Mouse (Mus musculus) adrenal gland, postnatal 36 days (tissue): ENCODE measurements around the gene C3ar1. TPM values are rescaled to one million over a fixed set of nuclear protein-coding genes. Genes with fewer than 3 reads are reported as not detected.

Source experiments
- DNase-seq, 2 experiments: peaks; one replicate each; pipeline ENCODE4 v3.0.0; 2021; ENCODE audit warnings: mixed read lengths in 1 of 2
- long read RNA-seq, 2 experiments: library from polyadenylated mRNA; stranded (forward); transcript quantifications; one replicate each; pipeline ENCODE4 v2.0.0; 2021; ENCODE audit warnings: borderline sequencing depth in 2 of 2
- total RNA-seq, 2 experiments: library from RNA; stranded (reverse); gene quantifications; 2 replicates each; pipeline ENCODE4 v1.2.3; 2021

The C3ar1 gene
- total RNA-seq, result 1 to 10 TPM; 3.0 to 3.2 TPM
- long read RNA-seq, experiment 1, full-length matches to known transcripts, result 2 of 2 reads
- long read RNA-seq, experiment 1, partial matches to known transcripts, result 0 of 2 reads
- long read RNA-seq, experiment 1, other reads (novel, unspliced or antisense), result 0 of 2 reads
- long read RNA-seq, experiment 2, full-length matches to known transcripts, result 6 of 6 reads
- long read RNA-seq, experiment 2, partial matches to known transcripts, result 0 of 6 reads
- long read RNA-seq, experiment 2, other reads (novel, unspliced or antisense), result 0 of 6 reads

GRCm38 (mm10) chr6:122855955-122856354 is at the start of gene C3ar1:
TSS of gene C3ar1 (minus strand) at chr6:122856161.
- peak; percentile 44 to 50 for DNase-seq

- DNase-seq, result peak; percentile 62 to 75
Measured at GRCm38 (mm10) chr6:122892442-122893049, 36.6 kb upstream of the C3ar1 start.

GRCm38 (mm10) chr6:122889599-122889998 is 33.6 kb upstream of the C3ar1 start:
- no peak for DNase-seq

GRCm38 (mm10) chr6:122883603-122884002 is 27.6 kb upstream of the C3ar1 start:
- no peak for DNase-seq

- no peak for DNase-seq
Measured at GRCm38 (mm10) chr6:122881287-122881686, 25.3 kb upstream of the C3ar1 start.

- no peak for DNase-seq
Measured at GRCm38 (mm10) chr6:122879781-122880505, 24.0 kb upstream of the C3ar1 start.

- DNase-seq, result no peak
Measured at GRCm38 (mm10) chr6:122879141-122879735, 23.3 kb upstream of the C3ar1 start.

- DNase-seq, result no peak
Measured at GRCm38 (mm10) chr6:122874720-122875389, 18.9 kb upstream of the C3ar1 start.

GRCm38 (mm10) chr6:122873871-122874719 is 18.1 kb upstream of the C3ar1 start, which contains the start of gene Necap1:
TSS of gene Necap1 (plus strand) at chr6:122874474.
- peak; percentile 96 to 98 for DNase-seq

- DNase-seq, result no peak
Measured at GRCm38 (mm10) chr6:122872800-122873199, 16.8 kb upstream of the C3ar1 start.

- peak; percentile 27 to 28 for DNase-seq
Measured at GRCm38 (mm10) chr6:122869846-122870245, 13.9 kb upstream of the C3ar1 start.

GRCm38 (mm10) chr6:122867914-122868313 is 12.0 kb upstream of the C3ar1 start:
- peak in 1 of 2 experiments; percentile 19 for DNase-seq

- no peak for DNase-seq
Measured at GRCm38 (mm10) chr6:122862871-122863270, 6.9 kb upstream of the C3ar1 start.

GRCm38 (mm10) chr6:122862434-122862833 is 6.5 kb upstream of the C3ar1 start:
- DNase-seq, result no peak

GRCm38 (mm10) chr6:122854552-122854951 is 1.4 kb downstream of the C3ar1 start:
- no peak for DNase-seq

GRCm38 (mm10) chr6:122852696-122853095 is 3.3 kb downstream of the C3ar1 start:
- DNase-seq, result no peak

- no peak for DNase-seq
Measured at GRCm38 (mm10) chr6:122843759-122844158, 12.2 kb downstream of the C3ar1 start.

GRCm38 (mm10) chr6:122837539-122837938 is 18.4 kb downstream of the C3ar1 start:
- no peak for DNase-seq

GRCm38 (mm10) chr6:122836974-122837373 is 19.0 kb downstream of the C3ar1 start:
- DNase-seq, result no peak

- DNase-seq, result peak; percentile 21 to 52
Measured at GRCm38 (mm10) chr6:122834365-122834764, 21.6 kb downstream of the C3ar1 start.

- no peak for DNase-seq
Measured at GRCm38 (mm10) chr6:122832880-122833279, 23.1 kb downstream of the C3ar1 start.
